Mouse (Mus musculus) heart, adult 2 months (tissue): ENCODE data around the gene Cmip.

ENCODE experiments used
- CTCF ChIP-seq: fragments of 200-600 bp; IDR thresholded peaks from 2 replicates; pipeline ENCODE4 v1.8.1; 2022; ENCODE audit warnings: antibody characterized with exemption, mild to moderate bottlenecking, moderate library complexity
- EP300 ChIP-seq: fragments of 200-500 bp; IDR thresholded peaks from 2 replicates; pipeline ENCODE4 v1.6.1; 2011; ENCODE audit warnings: low read depth, low read length, control low read depth; ENCODE audit not compliant: insufficient read depth
- POLR2A ChIP-seq: fragments of 200-500 bp; IDR thresholded peaks from 2 replicates; pipeline ENCODE4 v1.6.1; 2011; ENCODE audit warnings: mild to moderate bottlenecking, low read depth, low read length, control low read depth; ENCODE audit not compliant: insufficient read depth

DNA sequence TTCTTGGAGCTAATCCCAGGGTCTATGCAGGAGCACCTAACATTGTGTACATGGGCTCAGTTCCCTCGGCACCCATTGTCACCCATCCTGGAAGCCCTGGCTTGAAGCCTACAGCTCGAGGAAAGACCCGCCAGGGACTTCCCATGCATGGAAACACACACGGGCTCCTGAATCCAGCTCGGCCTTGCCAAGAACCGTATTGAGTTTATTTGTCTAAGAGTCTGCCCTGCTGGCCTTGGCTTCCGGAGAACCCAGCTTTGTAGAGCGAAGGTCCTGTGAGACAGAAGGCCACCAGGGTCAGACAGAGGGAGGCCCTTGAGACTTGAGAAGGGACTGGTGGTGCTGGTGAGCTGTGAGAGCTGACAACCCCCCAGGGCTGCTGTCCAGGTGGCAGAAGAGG lies 111.9 kb downstream of the Cmip start:
- TF ChIP-seq EP300 (peak; percentile 69; the same call in 1 of the 2 replicates), CTCF (no peak), POLR2A (no peak)
